Mouse (Mus musculus) E14TG2a.4 (cell line): ENCODE data around the gene Hist1h2ad.
"Not testable (repeated sequence)": the region's sequence is repeated elsewhere in the genome, so short reads cannot be mapped to it uniquely, and the experiment has no call there.

Source experiments
- CTCF ChIP-seq: conservative IDR thresholded peaks from 2 replicates; pipeline ENCODE4 v1.5.1; 2014; ENCODE audit warnings: low read length
- NANOG ChIP-seq: IDR thresholded peaks from 2 replicates; pipeline ENCODE4 v1.6.1; 2014; ENCODE audit warnings: borderline replicate concordance, low read length, mixed read lengths
- POU5F1 ChIP-seq: IDR thresholded peaks from 2 replicates; pipeline ENCODE4 v1.6.1; 2014; ENCODE audit warnings: low read length, borderline replicate concordance

GRCm38 (mm10) chr13:23533560-23534367 is 40.4 kb upstream of the Hist1h2ad start, which contains the start of gene Hist1h2af:
- not testable (repeated sequence) for TF ChIP-seq CTCF, POU5F1, NANOG
